Mouse (Mus musculus) myocyte (in vitro differentiated cells): ENCODE results near the gene Chd9. TPM values are rescaled to one million over a fixed set of nuclear protein-coding genes. Genes with fewer than 3 reads are reported as not detected.

ENCODE experiments used
- H3K27me3 ChIP-seq: one replicate; pipeline ENCODE4 v1.6.1; 2011; ENCODE audit not compliant: control insufficient read depth, insufficient read depth, insufficient read length
- H3K36me3 ChIP-seq: one replicate; pipeline ENCODE4 v1.6.1; 2011; ENCODE audit not compliant: control insufficient read depth, insufficient read depth
- H3K4me2 ChIP-seq: one replicate; pipeline ENCODE4 v1.6.1; 2011; ENCODE audit warnings: low read depth, control low read depth
- H3K4me3 ChIP-seq: one replicate; pipeline ENCODE4 v1.5.1; 2011; ENCODE audit warnings: mild to moderate bottlenecking, control low read depth, moderate library complexity
- H3K79me2 ChIP-seq: one replicate; pipeline ENCODE4 v1.6.1; 2011; ENCODE audit not compliant: control insufficient read depth, insufficient read depth
- H3ac ChIP-seq: one replicate; pipeline ENCODE4 v1.6.1; 2011; ENCODE audit not compliant: control insufficient read depth, insufficient read length
- CEBPB ChIP-seq: IDR thresholded peaks from 2 replicates; pipeline ENCODE4 v1.6.1; 2011; ENCODE audit warnings: mild to moderate bottlenecking, moderate library complexity; ENCODE audit not compliant: poor library complexity, insufficient read depth, severe bottlenecking
- E2F4 ChIP-seq: IDR thresholded peaks from one replicate; pipeline ENCODE4 v1.6.1; 2011; ENCODE audit warnings: mild to moderate bottlenecking, control low read depth, moderate library complexity; ENCODE audit not compliant: insufficient read depth
- MAX ChIP-seq: IDR thresholded peaks from one replicate; pipeline ENCODE4 v1.6.1; 2011; ENCODE audit warnings: low read depth, mild to moderate bottlenecking, control low read depth
- MYOD1 ChIP-seq, 3 experiments: IDR thresholded peaks; one replicate each; pipeline ENCODE4 v1.6.1; 2011; ENCODE audit warnings: control low read depth in 2 of 3, low read depth in 2 of 3, mild to moderate bottlenecking in 2 of 3, moderate library complexity in 1 of 3; ENCODE audit not compliant: insufficient read length in 2 of 3, control insufficient read depth in 1 of 3
- MYOG ChIP-seq, 3 experiments: IDR thresholded peaks; one replicate each; pipeline ENCODE4 v1.6.1; 2011; ENCODE audit warnings: control low read depth in 2 of 3, low read depth in 2 of 3, mild to moderate bottlenecking in 2 of 3; ENCODE audit not compliant: insufficient read length in 2 of 3, control insufficient read depth in 1 of 3, insufficient read depth in 1 of 3
- POLR2A ChIP-seq: IDR thresholded peaks from one replicate; pipeline ENCODE4 v1.6.1; 2011; ENCODE audit warnings: low read depth, mild to moderate bottlenecking, control low read depth, moderate library complexity; ENCODE audit not compliant: insufficient read length
- POLR2AphosphoS2 ChIP-seq: IDR thresholded peaks from one replicate; pipeline ENCODE4 v1.6.1; 2011; ENCODE audit warnings: low read depth, control low read depth; ENCODE audit not compliant: insufficient read length
- REST ChIP-seq: IDR thresholded peaks from one replicate; pipeline ENCODE4 v1.6.1; 2011; ENCODE audit warnings: mild to moderate bottlenecking, control low read depth, moderate library complexity; ENCODE audit not compliant: insufficient read depth, insufficient read length
- SRF ChIP-seq: IDR thresholded peaks from one replicate; pipeline ENCODE4 v1.6.1; 2011; ENCODE audit warnings: low read depth; ENCODE audit not compliant: control insufficient read depth, insufficient read length
- TCF12 ChIP-seq: IDR thresholded peaks from one replicate; pipeline ENCODE4 v1.6.1; 2011; ENCODE audit warnings: mild to moderate bottlenecking, control low read depth; ENCODE audit not compliant: poor library complexity, insufficient read depth, severe bottlenecking
- TCF3 ChIP-seq: IDR thresholded peaks from one replicate; pipeline ENCODE4 v1.6.1; 2011; ENCODE audit warnings: low read depth, control low read depth; ENCODE audit not compliant: insufficient read length
- USF1 ChIP-seq: IDR thresholded peaks from one replicate; pipeline ENCODE4 v1.6.1; 2011; ENCODE audit warnings: low read depth, mild to moderate bottlenecking, control low read depth, moderate library complexity
- polyA plus RNA-seq: library from polyadenylated mRNA; unstranded; fragments of >200 nt; fragmentation: generic; extraction: Trizol; gene quantifications from one replicate; pipeline ENCODE4 v1.2.1, GENCODE M21; 2012; ENCODE audit warnings: missing spikeins

The Chd9 gene
- polyA plus RNA-seq, 1 experiment = 29.6 TPM

GRCm38 (mm10) chr8:90964044-90964443 is 135.9 kb downstream of the Chd9 start:
- no peak for TF ChIP-seq MAX
- no peak overlapping the region for H3ac ChIP-seq
- H3K4me2 ChIP-seq = no peak overlapping the region
- H3K4me3 ChIP-seq = no peak overlapping the region
- H3K79me2 ChIP-seq = peaks cover 20% of the 10 kb centered on the region
- H3K27me3 ChIP-seq = no peaks in the 10 kb centered on the region
- H3K36me3 ChIP-seq = no peaks in the 10 kb centered on the region

- TF ChIP-seq E2F4 = no peak
- no peak for TF ChIP-seq SRF
- TF ChIP-seq TCF12 = no peak
- TF ChIP-seq MYOD1 (IDR thresholded peaks at IDR 0.05; ENCODE audit: control insufficient read depth in 1 of 3, insufficient read length in 2 of 3, low read depth in 2 of 3) = no peak
- TF ChIP-seq MYOG (IDR thresholded peaks at IDR 0.05; ENCODE audit: control insufficient read depth in 1 of 3, insufficient read depth in 1 of 3, insufficient read length in 2 of 3, low read depth in 2 of 3) = no peak
- TF ChIP-seq POLR2A = no peak
- no peak for TF ChIP-seq USF1
- TF ChIP-seq CEBPB = no peak
- no peak for TF ChIP-seq POLR2AphosphoS2
- no peak for TF ChIP-seq REST
- no peak for TF ChIP-seq TCF3
- no peak for TF ChIP-seq MAX
- no peak overlapping the region for H3K4me2 ChIP-seq
- H3ac ChIP-seq = no peak overlapping the region
- H3K79me2 ChIP-seq = peaks cover 17% of the 10 kb centered on the region
- no peaks in the 10 kb centered on the region for H3K27me3 ChIP-seq
- no peak overlapping the region for H3K4me3 ChIP-seq
- no peaks in the 10 kb centered on the region for H3K36me3 ChIP-seq
These were observed 137.5 kb downstream of the Chd9 start for GRCm38 (mm10) chr8:90965467-90966170.

- H3K27me3 ChIP-seq = no peaks in the 10 kb centered on the region
- H3K4me3 ChIP-seq = no peak overlapping the region
- H3K4me2 ChIP-seq = no peak overlapping the region
These were observed 140.2 kb downstream of the Chd9 start for GRCm38 (mm10) chr8:90968307-90968706.

GRCm38 (mm10) chr8:90976960-90977371 is 148.8 kb downstream of the Chd9 start:
- Histone ChIP-seq H3K4me2 (no peak overlapping the region), H3K79me2 (no peaks in the 10 kb centered on the region), H3ac (no peak overlapping the region), H3K27me3 (no peaks in the 10 kb centered on the region), H3K4me3 (no peak overlapping the region), H3K36me3 (peaks cover 35% of the 10 kb centered on the region)
- no peak for TF ChIP-seq TCF3
- no peak for TF ChIP-seq CEBPB
- peak in 2 of 3 experiments; percentile 61 to 73 for TF ChIP-seq MYOG (IDR thresholded peaks at IDR 0.05; ENCODE audit: control insufficient read depth in 1 of 3, insufficient read depth in 1 of 3, insufficient read length in 2 of 3, low read depth in 2 of 3)
- TF ChIP-seq MYOD1 (IDR thresholded peaks at IDR 0.05; ENCODE audit: control insufficient read depth in 1 of 3, insufficient read length in 2 of 3, low read depth in 2 of 3) = peak in 2 of 3 experiments; percentile 45 to 46
- TF ChIP-seq MAX = no peak
- TF ChIP-seq E2F4 = no peak
- no peak for TF ChIP-seq POLR2AphosphoS2

More at GRCm38 (mm10) chr8:90968307-90968706, 140.2 kb downstream of the Chd9 start:
- peaks cover 4% of the 10 kb centered on the region for H3K36me3 ChIP-seq
- peaks cover 8% of the 10 kb centered on the region for H3K79me2 ChIP-seq
- H3ac ChIP-seq = no peak overlapping the region
- TF ChIP-seq CEBPB = no peak
- TF ChIP-seq TCF3 = no peak
- TF ChIP-seq SRF = no peak
- TF ChIP-seq MAX = no peak
- TF ChIP-seq MYOG (IDR thresholded peaks at IDR 0.05; ENCODE audit: control insufficient read depth in 1 of 3, insufficient read depth in 1 of 3, insufficient read length in 2 of 3, low read depth in 2 of 3) = no peak
- no peak for TF ChIP-seq REST
- no peak for TF ChIP-seq POLR2A
- no peak for TF ChIP-seq E2F4
- no peak for TF ChIP-seq MYOD1 (IDR thresholded peaks at IDR 0.05; ENCODE audit: control insufficient read depth in 1 of 3, insufficient read length in 2 of 3, low read depth in 2 of 3)
- no peak for TF ChIP-seq TCF12
- TF ChIP-seq POLR2AphosphoS2 = no peak
- no peak for TF ChIP-seq USF1

DNA sequence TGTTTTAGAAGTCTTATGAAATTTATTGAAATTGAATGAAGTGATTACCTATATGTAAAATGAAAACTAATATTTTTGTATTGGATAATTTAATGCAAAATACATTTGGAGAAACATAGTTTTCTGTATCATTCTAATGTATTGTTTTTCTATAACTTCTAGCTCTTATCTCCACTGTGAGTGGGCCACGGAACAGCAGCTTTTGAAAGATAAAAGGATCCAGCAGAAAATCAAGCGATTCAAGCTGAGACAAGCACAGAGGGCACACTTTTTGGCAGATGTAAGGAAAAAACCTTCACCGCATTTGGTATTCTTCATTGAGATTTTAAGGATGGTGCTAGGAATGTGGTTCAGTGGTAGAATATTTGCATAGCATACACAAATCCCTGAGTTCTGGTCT is 150.6 kb downstream of the Chd9 start:
- Histone ChIP-seq H3K79me2 (no peaks in the 10 kb centered on the region), H3K36me3 (peaks cover 34% of the 10 kb centered on the region), H3K4me3 (no peak overlapping the region), H3ac (no peak overlapping the region), H3K4me2 (no peak overlapping the region), H3K27me3 (no peaks in the 10 kb centered on the region)
- no peak for TF ChIP-seq USF1
- no peak for TF ChIP-seq TCF12
- no peak for TF ChIP-seq REST
- no peak for TF ChIP-seq POLR2A
- TF ChIP-seq E2F4 = no peak
